Mouse (Mus musculus): ENCODE measurements around the gene Mcm2.

DNA sequence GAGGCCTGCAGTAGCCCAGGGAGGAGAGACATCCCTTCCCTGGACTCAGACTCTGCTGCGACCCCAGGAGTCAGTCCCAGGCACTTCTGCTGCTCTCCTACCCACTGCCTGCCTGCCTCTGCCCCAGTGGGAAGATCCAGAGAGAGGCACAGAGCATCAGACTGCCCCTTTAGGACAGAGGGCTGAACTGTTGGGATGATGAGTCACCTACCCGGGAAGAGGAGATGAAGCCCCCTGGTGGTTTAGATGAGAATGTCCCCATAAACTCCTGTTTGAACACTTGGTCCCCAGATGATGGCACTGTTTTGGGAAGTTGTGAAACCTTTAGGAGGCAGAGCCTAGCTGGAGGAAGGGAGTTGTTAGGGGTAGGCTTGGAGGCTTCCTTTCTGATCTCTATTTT is 37.7 kb downstream of the Mcm2 start:
- TF ChIP-seq POLR2A (IDR thresholded peaks at IDR 0.05; ENCODE audit: low read depth, low read length) (no peak), CTCF (IDR thresholded peaks at IDR 0.05; ENCODE audit: extremely low read depth, insufficient read depth, insufficient read length, insufficient replicate concordance) (peak; percentile 0; the same call in 1 of the 2 replicates)
